Comparison of ENCODE assay signal across 8 mouse cellular contexts in the genomic region with DNA sequence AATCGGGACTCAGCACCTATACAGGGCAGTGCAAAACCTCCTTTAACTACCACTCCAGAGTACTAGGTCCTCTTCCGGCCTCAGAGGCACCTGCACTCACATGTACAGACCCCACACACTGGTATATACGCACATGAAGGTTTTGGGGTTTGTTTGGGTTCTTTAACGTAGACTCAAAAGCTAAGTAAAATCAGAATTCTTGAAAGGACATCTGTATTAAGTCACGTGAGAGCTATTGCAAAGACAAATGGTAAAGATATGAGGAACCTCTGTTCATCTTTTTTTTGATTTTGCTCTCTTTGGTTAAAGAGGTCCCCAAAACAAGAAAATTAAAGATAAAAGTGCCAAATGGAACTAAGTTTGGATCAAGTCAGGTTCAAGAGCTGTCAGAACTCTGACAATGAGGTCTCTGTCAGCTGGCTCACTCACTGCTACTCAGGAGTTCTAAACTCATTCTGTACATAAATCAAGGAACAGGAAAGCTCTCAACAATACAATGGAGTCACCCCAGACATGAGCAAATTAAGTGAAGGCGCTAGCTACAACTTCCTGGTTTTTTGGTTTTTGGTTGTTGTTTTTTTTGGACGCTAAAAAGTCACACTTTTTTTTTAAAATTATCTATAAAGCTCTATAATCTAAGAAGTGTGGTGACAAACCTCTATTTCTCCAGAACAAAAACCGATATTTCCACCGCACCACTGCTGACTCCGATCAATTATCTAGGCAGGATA. TPM values are rescaled to one million over a fixed set of nuclear protein-coding genes. Genes with fewer than 3 reads are reported as not detected.
DNase-seq lines count a peak whose midpoint lies in the region; ATAC-seq and TF ChIP-seq lines count a peak whose summit lies in the region.

No protein-coding gene starts in this region.

- H3K79me2 ChIP-seq in MEL (ENCODE audit: control insufficient read depth, insufficient read depth, low read length, poor library complexity), result peaks cover 40% of the 10 kb centered on the region

- ATAC-seq in kidney, embryonic 15.5 days (replicated peaks; ENCODE audit: low FRiP score), result no peak
- no peak for ATAC-seq in midbrain, embryonic 12.5 days (ENCODE audit: low FRiP score, low read depth)
- ATAC-seq in megakaryocyte progenitor cell, adult 5-6 weeks (replicated peaks; ENCODE audit: poor library complexity), result no peak

- no peak for TF ChIP-seq POLR2A in MEL (IDR thresholded peaks at IDR 0.05; ENCODE audit: control insufficient read depth in 1 of 2, insufficient read depth in 1 of 2, low read depth in 1 of 2, low read length in 2 of 2, poor library complexity in 1 of 2)

- peak overlapping the region; percentile 88 for H3K9ac ChIP-seq in kidney, embryonic 15.5 days
- peak overlapping the region; percentile 96 for H3K9ac ChIP-seq in MEL (ENCODE audit: control insufficient read depth, low read depth, low read length, poor library complexity, severe bottlenecking)
- peak overlapping the region; percentile 99 for H3K9ac ChIP-seq in midbrain, embryonic 12.5 days (replicated peaks)

- H3K36me3 ChIP-seq in kidney, embryonic 15.5 days, result peaks cover 13% of the 10 kb centered on the region
- H3K36me3 ChIP-seq in MEL (ENCODE audit: control insufficient read depth in 1 of 2, insufficient read depth in 2 of 2, low read length in 2 of 2), result peaks cover 7 to 40% of the 10 kb centered on the region in 2 experiments
- peaks cover 28% of the 10 kb centered on the region for H3K36me3 ChIP-seq in hindbrain, embryonic 10.5 days
- 0 out of 2 replicates have a peak, but pooled peaks cover 3% of the 10 kb centered on the region for H3K36me3 ChIP-seq in midbrain, embryonic 12.5 days

- H3K9me3 ChIP-seq in kidney, embryonic 15.5 days (replicated peaks), result no peaks in the 10 kb centered on the region
- no peaks in the 10 kb centered on the region for H3K9me3 ChIP-seq in MEL (replicated peaks; ENCODE audit: insufficient read depth, low read length)
- no peaks in the 10 kb centered on the region for H3K9me3 ChIP-seq in hindbrain, embryonic 10.5 days
- no peaks in the 10 kb centered on the region for H3K9me3 ChIP-seq in midbrain, embryonic 12.5 days

- no peak; a peak in 1 of 4 replicates for TF ChIP-seq EP300 in MEL (IDR thresholded peaks at IDR 0.05; ENCODE audit: low read depth in 1 of 2, low read length in 2 of 2)

- H3K4me3 ChIP-seq in kidney, embryonic 15.5 days (replicated peaks), result peak overlapping the region; percentile 98
- H3K4me3 ChIP-seq in MEL (ENCODE audit: control insufficient read depth in 1 of 2, insufficient read depth in 1 of 2, low read depth in 2 of 2, low read length in 2 of 2), result peak overlapping the region; percentile 90
- peak overlapping the region; percentile 98 for H3K4me3 ChIP-seq in hindbrain, embryonic 10.5 days
- H3K4me3 ChIP-seq in midbrain, embryonic 12.5 days, result peak overlapping the region; percentile 94

- peak overlapping the region; percentile 61 for H3K4me2 ChIP-seq in kidney, embryonic 15.5 days
- H3K4me2 ChIP-seq in midbrain, embryonic 12.5 days (replicated peaks), result peak overlapping the region; percentile 66

- DNase-seq in kidney, postnatal 14 days, result no peak
- DNase-seq in MEL (ENCODE audit: low read depth, low spot score), result peak; percentile 55
- no peak for DNase-seq in hindbrain, embryonic 10.5 days (ENCODE audit: low spot score)
- no peak for DNase-seq in cerebellum, postnatal 25 days
- DNase-seq in left cerebral cortex, adult 8-10 months (ENCODE audit: low spot score in 2 of 2), result no peak

- no peak for TF ChIP-seq RAD21 in MEL (IDR thresholded peaks at IDR 0.05; ENCODE audit: low read depth, low read length)

- no peaks in the 10 kb centered on the region for H3K27me3 ChIP-seq in kidney, embryonic 15.5 days
- no peaks in the 10 kb centered on the region for H3K27me3 ChIP-seq in MEL (ENCODE audit: control insufficient read depth in 1 of 2, insufficient read depth in 2 of 2, low read length in 2 of 2)
- no peaks in the 10 kb centered on the region for H3K27me3 ChIP-seq in hindbrain, embryonic 10.5 days (ENCODE audit: insufficient read depth, poor library complexity, severe bottlenecking)
- no peaks in the 10 kb centered on the region for H3K27me3 ChIP-seq in midbrain, embryonic 12.5 days

- H3K27ac ChIP-seq in kidney, embryonic 15.5 days, result peak overlapping the region; percentile 99
- peak overlapping the region; percentile 79 for H3K27ac ChIP-seq in MEL (ENCODE audit: control insufficient read depth, low read depth, low read length)
- peak overlapping the region; percentile 99 for H3K27ac ChIP-seq in hindbrain, embryonic 10.5 days
- H3K27ac ChIP-seq in midbrain, embryonic 12.5 days (replicated peaks), result peak overlapping the region; percentile 99

- 36% methylated on average over 10 of the region's 10 CpGs for WGBS in kidney, embryonic 15.5 days
- WGBS in hindbrain, embryonic 10.5 days, result 44% methylated on average over 10 of the region's 10 CpGs
- 45% methylated on average over 10 of the region's 10 CpGs for WGBS in midbrain, embryonic 12.5 days

- H3K4me1 ChIP-seq in kidney, embryonic 15.5 days, result peaks cover 10% of the 10 kb centered on the region
- H3K4me1 ChIP-seq in MEL (ENCODE audit: control insufficient read depth in 1 of 2, insufficient read depth in 2 of 2, low read length in 2 of 2), result peaks cover 2 to 10% of the 10 kb centered on the region in 2 experiments; a peak in 3 of 4 replicates
- peaks cover 16% of the 10 kb centered on the region for H3K4me1 ChIP-seq in hindbrain, embryonic 10.5 days (replicated peaks)
- H3K4me1 ChIP-seq in midbrain, embryonic 12.5 days, result peaks cover 9% of the 10 kb centered on the region

- TF ChIP-seq CTCF in MEL (IDR thresholded peaks at IDR 0.05 in 2 of 3, conservative IDR thresholded peaks at IDR 0.05 in 1 of 3; ENCODE audit: control insufficient read depth in 1 of 3, insufficient read depth in 1 of 3, low read depth in 2 of 3, low read length in 3 of 3, poor library complexity in 1 of 3, severe bottlenecking in 1 of 3), result no peak

TF ChIP-seq in MEL, 35 proteins besides CTCF, POLR2A, EP300 and RAD21:
- TF ChIP-seq SIN3A (IDR thresholded peaks at IDR 0.05; ENCODE audit: low read length) (peak; percentile 37), USF1 (IDR thresholded peaks at IDR 0.05; ENCODE audit: low read depth, low read length) (peak; percentile 42; the same call in 1 of the 2 replicates), BHLHE40 (IDR thresholded peaks at IDR 0.05; ENCODE audit: borderline replicate concordance, low read depth, low read length) (0 out of 2 replicates have a peak, but pooled peaks have one; percentile 33), ZKSCAN1 (IDR thresholded peaks at IDR 0.05; ENCODE audit: low read depth, low read length) (no peak), ELF1 (IDR thresholded peaks at IDR 0.05; ENCODE audit: low read depth, low read length) (peak; percentile 55; the same call in 1 of the 2 replicates), MYC (IDR thresholded peaks at IDR 0.05; ENCODE audit: low read depth, low read length) (0 out of 2 replicates have a peak, but pooled peaks have one; percentile 19), GATA1 (IDR thresholded peaks at IDR 0.05; ENCODE audit: low read depth, low read length) (0 out of 2 replicates have a peak, but pooled peaks have one; percentile 9), ZNF384 (IDR thresholded peaks at IDR 0.05; ENCODE audit: low read depth, low read length) (peak; percentile 74), MAX (IDR thresholded peaks at IDR 0.05; ENCODE audit: low read length) (no peak)

RNA-seq across cellular contexts. Expression of a gene that starts 1.1 kb away (rescaled TPM):
- polyA plus RNA-seq in kidney, embryonic 15.5 days (2015; fragmentation: Nextera tagmentation; extraction: Ambion mirVana), result 30.3 and 31.7 TPM in 2 replicates
- total RNA-seq in MEL (2012; rRNA removed), result 25.2 and 25.4 TPM in 2 replicates
- 10 to 100 TPM; 46.0 to 88.2 TPM for polyA plus RNA-seq in MEL (2012; ENCODE audit: insufficient read depth in 1 of 2, insufficient read length in 2 of 2, low read depth in 1 of 2, low replicate concordance in 2 of 2, missing spikeins in 1 of 2)
- polyA plus RNA-seq in hindbrain, embryonic 10.5 days (2016; fragmentation: Nextera tagmentation; extraction: Ambion mirVana), result 33.5 and 37.1 TPM in 2 replicates
- polyA plus RNA-seq in midbrain, embryonic 12.5 days (2016; fragmentation: Nextera tagmentation; extraction: Ambion mirVana), result 47.5 and 52.0 TPM in 2 replicates
- total RNA-seq in left cerebral cortex, adult 8-10 months (2022), result 10 to 100 TPM; 38.3 to 41.4 (median 39.9) TPM
- total RNA-seq in megakaryocyte progenitor cell, adult 5-6 weeks (2015), result 43.8 and 49.2 TPM in 2 replicates
- total RNA-seq in megakaryocyte progenitor cell, adult 5-6 weeks (2017), result 22.0 and 31.2 TPM in 2 replicates

RNA-seq across cellular contexts. Expression of a gene that starts 40.1 kb away (rescaled TPM):
- 55.9 and 63.1 TPM in 2 replicates for polyA plus RNA-seq in kidney, embryonic 15.5 days (2015; fragmentation: Nextera tagmentation; extraction: Ambion mirVana)
- total RNA-seq in MEL (2012; rRNA removed), result 44.0 and 54.6 TPM in 2 replicates
- polyA plus RNA-seq in MEL (2012; ENCODE audit: insufficient read depth in 1 of 2, insufficient read length in 2 of 2, low read depth in 1 of 2, low replicate concordance in 2 of 2, missing spikeins in 1 of 2), result 10 to 100 TPM; 62.3 to 70.0 TPM
- polyA plus RNA-seq in hindbrain, embryonic 10.5 days (2016; fragmentation: Nextera tagmentation; extraction: Ambion mirVana), result 47.1 and 61.7 TPM in 2 replicates
- polyA plus RNA-seq in midbrain, embryonic 12.5 days (2016; fragmentation: Nextera tagmentation; extraction: Ambion mirVana), result 79.3 and 83.4 TPM in 2 replicates
- total RNA-seq in left cerebral cortex, adult 8-10 months (2022), result 10 to 100 TPM; 43.5 to 51.9 (median 49.4) TPM
- 87.6 and 105 TPM in 2 replicates for total RNA-seq in megakaryocyte progenitor cell, adult 5-6 weeks (2015)
- 75.6 and 111 TPM in 2 replicates for total RNA-seq in megakaryocyte progenitor cell, adult 5-6 weeks (2017)
